Mouse (Mus musculus): Measurements from ENCODE around the gene Ppp4r3a.
"Not testable (repeated sequence)": the region's sequence is repeated elsewhere in the genome, so short reads cannot be mapped to it uniquely, and the experiment has no call there.

Ppp4r3a gene

DNA sequence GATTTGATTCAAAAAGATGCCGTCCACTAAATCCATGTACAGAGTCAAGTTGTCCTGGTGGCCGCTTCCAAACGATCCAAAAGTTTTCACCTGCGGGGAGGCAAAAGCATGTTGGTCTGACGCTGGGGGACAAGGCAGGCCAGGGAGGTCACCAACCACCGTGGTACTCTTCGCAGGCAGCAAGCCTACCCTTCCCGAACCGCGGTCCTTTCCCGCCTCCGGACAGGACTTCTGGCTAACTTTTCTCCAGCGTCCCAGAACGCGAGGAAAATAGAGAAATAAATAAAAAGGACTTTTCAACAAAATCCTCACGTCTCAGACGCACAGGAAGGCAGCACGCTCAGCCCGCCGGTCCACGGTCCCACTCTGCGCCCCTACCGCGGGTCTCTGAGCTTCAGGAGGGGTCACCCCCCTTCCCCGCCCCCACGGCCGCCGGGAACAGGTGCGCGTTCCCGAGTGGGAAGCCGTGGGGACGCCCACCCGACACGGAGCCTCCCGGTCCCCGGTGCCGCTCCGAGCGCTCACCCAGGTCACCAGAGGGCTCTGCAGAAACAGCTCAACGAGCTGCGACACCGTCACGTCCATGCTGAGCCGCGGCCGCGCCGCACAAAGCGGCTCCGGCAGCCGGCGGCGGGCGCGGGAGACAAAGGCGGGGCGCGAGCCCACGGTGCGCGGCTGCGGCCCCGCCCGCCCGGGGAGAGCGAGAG is 55.1 kb downstream of the Ppp4r3a start:
- peak in 1 of 2 experiments; percentile 33 for DNase-seq

DNA sequence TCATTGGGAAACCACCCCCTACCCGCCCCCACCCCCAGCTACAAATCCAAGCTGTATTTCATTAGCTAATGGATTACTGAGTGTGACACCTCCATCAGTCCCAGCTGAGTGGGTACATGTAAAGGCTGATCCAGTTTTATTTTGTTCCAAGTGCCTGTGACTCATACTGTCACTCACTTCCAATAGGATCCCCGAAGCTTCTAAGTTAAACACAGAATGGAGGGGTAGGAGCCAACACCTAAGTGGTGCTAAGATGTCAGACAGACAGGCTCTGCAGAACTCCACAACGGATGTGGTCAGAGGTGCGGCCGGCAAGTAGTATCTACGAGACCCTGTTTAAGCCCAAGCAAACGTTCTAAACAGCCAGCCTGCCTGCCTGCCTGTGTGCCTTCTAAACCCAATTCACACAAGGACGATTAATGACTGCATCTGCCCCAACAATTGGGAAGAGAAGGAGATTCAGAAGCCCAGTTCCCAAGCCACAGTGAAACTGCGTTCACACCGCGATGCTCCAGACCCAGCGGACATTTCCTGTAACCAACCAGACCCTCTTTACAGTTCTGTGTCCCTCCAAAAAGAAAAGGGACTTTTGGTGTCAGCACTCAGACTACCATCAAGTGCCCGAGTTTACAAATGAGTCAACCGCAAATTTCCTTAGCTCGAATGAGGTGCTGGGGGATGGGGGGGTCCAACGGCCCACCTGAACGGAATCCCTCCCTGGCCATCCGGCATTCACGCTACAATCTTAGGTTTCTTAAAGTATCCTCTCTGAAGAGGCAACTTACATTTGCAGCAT is 55.9 kb downstream of the Ppp4r3a start:
- DNase-seq, result peak in 1 of 2 experiments; percentile 41

GRCm38 (mm10) chr12:101026946-101027345 is 56.6 kb downstream of the Ppp4r3a start:
- DNase-seq, result peak; percentile 31 to 54

GRCm38 (mm10) chr12:101026518-101026917 is 57.0 kb downstream of the Ppp4r3a start:
- peak in 1 of 2 experiments; percentile 41 for DNase-seq

DNA sequence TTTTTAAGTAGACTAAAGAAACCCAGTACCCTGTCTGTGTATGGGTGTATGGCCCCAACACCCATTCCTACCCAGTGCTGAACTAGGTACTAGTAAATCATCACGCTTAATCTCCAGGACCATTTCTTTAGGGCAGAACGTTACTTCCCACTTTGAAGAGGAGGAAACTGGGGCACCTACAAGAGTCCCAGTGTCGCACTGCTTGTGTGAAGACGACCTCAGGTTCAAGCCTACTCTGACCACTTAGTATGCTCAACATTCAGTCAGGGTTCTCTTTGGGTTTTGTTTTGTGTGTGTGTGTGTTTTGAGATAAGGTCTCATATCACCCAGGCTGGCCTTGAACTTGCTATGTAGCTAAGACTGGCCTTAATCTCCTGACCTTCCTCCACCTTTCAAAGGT is 57.5 kb downstream of the Ppp4r3a start:
- no peak for DNase-seq

GRCm38 (mm10) chr12:101025379-101025778 is 58.1 kb downstream of the Ppp4r3a start:
- no peak for DNase-seq

- DNase-seq, result no peak
These were observed 58.7 kb downstream of the Ppp4r3a start for GRCm38 (mm10) chr12:101024824-101025223.

GRCm38 (mm10) chr12:101023143-101023542 is 60.4 kb downstream of the Ppp4r3a start:
- no peak for DNase-seq

DNA sequence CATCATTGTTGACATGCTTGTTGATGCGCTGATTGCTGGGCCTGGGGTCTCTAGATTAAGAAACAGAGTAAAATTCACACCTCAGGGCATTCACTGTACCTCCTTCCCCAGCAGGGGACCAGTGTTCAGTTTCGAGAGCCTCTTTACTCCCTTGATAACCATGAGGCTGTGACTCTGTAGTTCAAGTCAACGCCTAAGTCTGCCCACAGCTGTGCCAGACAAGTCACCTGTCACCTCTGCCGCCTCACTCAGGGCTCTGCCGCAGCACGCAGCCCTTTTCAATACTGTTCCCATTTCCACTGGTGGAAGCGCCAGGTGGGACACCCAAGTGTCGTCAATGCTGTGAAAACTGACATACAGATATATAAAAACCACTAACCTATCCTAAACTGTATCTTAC is 61.1 kb downstream of the Ppp4r3a start:
- DNase-seq, result no peak

DNA sequence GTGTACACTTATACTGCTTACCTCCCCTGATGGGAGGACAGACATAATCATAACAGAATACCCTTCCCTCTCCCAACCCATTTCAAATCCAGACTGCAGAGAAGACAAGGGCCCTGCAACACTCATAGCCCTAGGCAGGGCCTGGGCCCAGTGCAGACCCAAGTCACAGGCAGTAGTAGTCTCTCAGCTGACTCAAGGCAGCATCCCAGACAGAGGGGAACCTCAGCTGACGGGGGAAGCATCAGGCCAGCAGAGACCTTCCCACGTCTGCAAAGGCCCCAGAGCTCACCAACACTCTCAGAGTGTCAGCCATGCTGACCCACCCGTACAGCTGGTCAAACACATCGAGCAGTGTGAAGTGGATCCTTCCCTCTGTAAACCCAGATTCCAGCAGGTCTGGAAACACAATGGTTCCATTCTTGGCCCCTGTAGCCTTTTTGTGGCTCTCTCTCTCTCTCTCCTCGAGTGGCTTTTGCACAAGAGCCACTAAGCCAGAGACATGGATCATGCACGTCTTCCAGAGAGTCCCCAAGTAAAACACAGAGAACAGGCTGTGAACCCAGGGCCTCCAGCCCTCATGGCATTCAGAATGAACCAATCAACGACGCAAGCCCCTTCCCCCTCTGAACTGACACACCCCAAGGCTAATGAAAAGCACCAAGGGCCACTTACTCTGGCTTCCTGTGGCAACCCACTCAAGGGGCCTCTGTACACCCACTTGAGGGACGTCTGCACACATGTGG is 61.8 kb downstream of the Ppp4r3a start:
- DNase-seq, result no peak

GRCm38 (mm10) chr12:101020210-101021015 is 63.1 kb downstream of the Ppp4r3a start:
- no peak for DNase-seq

GRCm38 (mm10) chr12:101019443-101019842 is 64.1 kb downstream of the Ppp4r3a start:
- no peak for DNase-seq

DNA sequence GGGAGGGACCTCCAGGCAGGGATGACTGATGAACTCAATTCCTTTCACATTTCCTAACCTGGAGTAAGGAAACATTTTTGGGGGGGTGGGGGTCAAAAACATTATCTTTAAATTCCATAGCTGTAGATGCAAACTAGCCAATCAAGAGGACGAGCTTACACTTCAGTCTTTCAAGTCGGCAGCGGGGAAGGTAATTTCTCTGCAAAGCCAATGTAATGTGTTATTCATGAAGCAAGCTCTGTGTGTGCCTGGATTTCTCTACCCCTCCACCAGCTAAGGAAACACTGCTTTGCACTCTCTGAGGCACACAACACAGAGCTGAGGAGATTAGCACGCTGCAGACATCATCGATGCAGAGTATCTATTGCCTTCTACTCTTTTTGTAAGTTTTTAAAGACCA is 64.5 kb downstream of the Ppp4r3a start:
- no peak for DNase-seq

DNA sequence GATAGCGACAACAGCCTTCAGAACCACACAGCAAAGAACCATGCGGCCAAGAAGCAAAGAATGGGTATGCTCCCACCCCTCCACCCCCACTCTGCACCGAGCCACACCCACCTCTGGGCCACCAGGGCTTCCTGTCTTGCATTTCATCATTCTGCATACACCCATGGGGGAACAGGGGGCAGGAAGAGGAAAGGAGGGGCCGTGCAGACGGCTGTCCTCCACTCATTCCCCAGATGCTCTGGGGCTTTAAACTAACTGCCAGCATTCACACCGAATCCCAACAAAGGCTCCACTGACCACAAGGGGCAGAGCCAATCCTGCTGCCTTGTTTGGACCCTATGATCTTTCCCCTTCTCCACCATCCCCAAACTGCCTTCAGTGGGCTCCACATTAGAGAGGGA is 65.5 kb downstream of the Ppp4r3a start:
- no peak for DNase-seq

GRCm38 (mm10) chr12:101016412-101016928 is 67.0 kb downstream of the Ppp4r3a start:
- no peak for DNase-seq

GRCm38 (mm10) chr12:101015926-101016325 is 67.6 kb downstream of the Ppp4r3a start:
- DNase-seq, result peak; percentile 48 to 52

- DNase-seq, result no peak
These were observed 68.3 kb downstream of the Ppp4r3a start for GRCm38 (mm10) chr12:101015165-101015560.

DNA sequence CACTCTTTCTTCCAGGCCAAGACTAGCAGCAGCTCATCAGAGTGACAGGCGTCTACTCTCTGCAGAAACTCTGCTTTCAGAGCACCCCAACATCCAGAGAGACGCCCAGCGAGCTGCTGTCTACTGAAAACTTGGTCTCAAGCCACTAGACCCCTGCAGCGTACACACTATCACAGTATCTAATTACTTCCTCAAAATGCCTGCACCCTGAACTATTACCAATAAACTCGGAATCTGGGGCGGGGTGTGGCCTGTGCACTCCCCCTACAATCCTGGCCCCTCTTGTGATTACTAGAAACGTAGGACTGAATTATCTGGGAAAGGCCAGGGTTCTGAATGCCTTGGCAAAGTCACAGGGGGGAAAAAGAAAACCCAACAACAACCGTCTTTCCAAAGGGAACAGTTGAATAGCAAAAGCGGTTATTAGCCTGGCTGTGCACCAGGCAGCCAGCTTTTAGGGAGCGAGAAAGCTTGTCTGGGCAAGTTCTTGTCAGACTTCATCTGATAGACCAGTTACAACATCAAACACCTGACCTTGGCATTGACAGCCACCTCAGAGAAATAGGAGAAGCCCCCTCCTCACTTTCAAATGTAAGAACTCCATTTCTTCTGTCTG is 68.8 kb downstream of the Ppp4r3a start:
- no peak for DNase-seq

- DNase-seq, result not testable (repeated sequence)
These were observed 69.8 kb downstream of the Ppp4r3a start for GRCm38 (mm10) chr12:101013668-101014067.

- DNase-seq, result peak; percentile 55 to 57
These were observed 70.3 kb downstream of the Ppp4r3a start for GRCm38 (mm10) chr12:101013078-101013665.

All from kidney, postnatal 36 days (tissue).